Mouse (Mus musculus): ENCODE measurements at regions not wholly inside any gene's neighbourhood (a gene's known extent, or its start where the extent isn't known, plus 50 kb on each side); places are given as distances from the start of the nearest gene placed in this dataset.
A peak's percentile ranks its signal among the peaks of the same experiment; 100 is the strongest.
"Not testable (repeated sequence)": the region's sequence is repeated elsewhere in the genome, so short reads cannot be mapped to it uniquely, and the experiment has no call there.

DNA sequence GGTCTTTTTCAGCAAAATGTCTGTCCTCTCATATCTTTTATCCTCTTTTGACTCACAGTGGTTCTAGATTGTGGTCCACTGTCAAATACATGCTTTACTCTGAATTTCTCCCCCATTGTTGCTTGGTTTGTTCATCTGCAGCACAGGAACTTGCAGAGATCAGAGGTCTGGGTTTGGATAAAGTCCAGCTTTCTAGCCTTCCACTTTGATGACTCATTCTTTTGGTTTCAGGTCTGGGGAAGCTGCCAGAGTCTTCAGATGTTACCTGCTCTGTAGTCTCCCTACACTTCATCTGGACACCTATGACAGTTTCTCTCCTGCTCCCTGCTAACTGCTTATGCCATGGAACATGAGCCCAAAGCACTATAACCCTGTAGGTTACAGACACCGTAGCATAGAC lies 198.0 kb upstream of the Pum3 start:
- DNase-seq, result no peak
- no peaks in the 10 kb centered on the region for H3K4me1 ChIP-seq (ENCODE audit: control insufficient read depth, insufficient read depth, low read length)
- H3K27me3 ChIP-seq (ENCODE audit: control insufficient read depth, insufficient read depth, low read length), result no peaks in the 10 kb centered on the region
- no peaks in the 10 kb centered on the region for H3K9me3 ChIP-seq (ENCODE audit: control insufficient read depth, low read length)
- no peak for ATAC-seq (ENCODE audit: low FRiP score, low TSS enrichment)
- H3K27ac ChIP-seq (replicated peaks; ENCODE audit: low read depth, low read length), result no peak overlapping the region
- no peak overlapping the region for H3K4me3 ChIP-seq (replicated peaks; ENCODE audit: low read depth, low read length)
- H3K4me2 ChIP-seq (ENCODE audit: low read length), result no peak overlapping the region
- 93% methylated on average over 1 of the region's 1 CpGs for WGBS
- no peaks in the 10 kb centered on the region for H3K36me3 ChIP-seq (ENCODE audit: control insufficient read depth, insufficient read depth, low read length)
- no peak overlapping the region for H3K9ac ChIP-seq (replicated peaks; ENCODE audit: low read length)

DNA sequence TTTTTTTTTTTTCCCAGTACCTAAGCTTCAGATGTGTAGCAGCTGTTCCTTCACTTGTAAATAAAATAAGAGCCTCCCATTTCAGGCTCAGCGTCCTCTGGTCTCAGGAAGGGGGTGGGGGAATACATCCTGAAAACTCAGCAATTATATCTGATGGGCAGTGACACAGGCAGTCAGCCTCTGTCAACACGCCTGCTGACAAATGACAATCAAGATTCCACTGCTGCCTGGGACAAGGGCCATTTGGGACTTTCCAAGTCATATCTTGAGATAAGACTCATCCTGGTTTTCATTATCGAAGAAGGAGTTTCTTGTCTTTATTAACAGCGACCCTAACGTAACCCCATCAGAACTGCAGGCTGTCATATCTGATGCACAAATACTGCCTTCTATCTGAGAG lies 187.9 kb upstream of the Pum3 start:
- Histone ChIP-seq H3K4me1 (ENCODE audit: control insufficient read depth, insufficient read depth, low read length) (no peaks in the 10 kb centered on the region), H3K4me2 (ENCODE audit: low read length) (no peak overlapping the region), H3K36me3 (ENCODE audit: control insufficient read depth, insufficient read depth, low read length) (no peaks in the 10 kb centered on the region), H3K4me3 (replicated peaks; ENCODE audit: low read depth, low read length) (no peak overlapping the region), H3K27ac (replicated peaks; ENCODE audit: low read depth, low read length) (no peak overlapping the region), H3K9me3 (ENCODE audit: control insufficient read depth, low read length) (no peaks in the 10 kb centered on the region), H3K9ac (replicated peaks; ENCODE audit: low read length) (no peak overlapping the region), H3K27me3 (ENCODE audit: control insufficient read depth, insufficient read depth, low read length) (no peaks in the 10 kb centered on the region)
- no peak for DNase-seq
- no peak for ATAC-seq (ENCODE audit: low FRiP score, low TSS enrichment)
- 71% methylated on average over 5 of the region's 5 CpGs for WGBS

DNA sequence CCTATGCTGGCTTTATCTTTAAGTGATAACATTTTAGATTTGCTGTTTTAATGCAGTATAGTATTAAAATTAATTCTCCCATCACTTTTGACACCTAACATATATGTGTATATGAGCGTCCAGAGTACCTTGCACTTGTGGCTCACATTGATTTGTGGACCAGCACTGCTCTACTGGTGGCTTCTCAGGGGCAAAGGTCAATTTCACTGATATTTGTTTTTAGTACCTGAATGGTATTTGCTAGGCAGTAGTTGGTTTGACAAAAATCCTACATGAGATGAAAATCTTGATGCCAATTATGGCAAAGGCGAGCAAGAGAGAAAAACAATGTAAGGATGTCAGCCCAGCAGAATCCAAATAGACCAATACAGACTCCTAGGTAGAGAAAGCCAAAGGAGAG lies 177.3 kb upstream of the Pum3 start:
- Histone ChIP-seq H3K9ac (replicated peaks; ENCODE audit: low read length) (no peak overlapping the region), H3K27ac (replicated peaks; ENCODE audit: low read depth, low read length) (no peak overlapping the region), H3K27me3 (ENCODE audit: control insufficient read depth, insufficient read depth, low read length) (no peaks in the 10 kb centered on the region), H3K9me3 (ENCODE audit: control insufficient read depth, low read length) (no peaks in the 10 kb centered on the region), H3K4me3 (replicated peaks; ENCODE audit: low read depth, low read length) (no peak overlapping the region), H3K36me3 (ENCODE audit: control insufficient read depth, insufficient read depth, low read length) (no peaks in the 10 kb centered on the region), H3K4me1 (ENCODE audit: control insufficient read depth, insufficient read depth, low read length) (0 out of 2 replicates have a peak, but pooled peaks cover 7% of the 10 kb centered on the region), H3K4me2 (ENCODE audit: low read length) (no peak overlapping the region)
- no peak for DNase-seq
- ATAC-seq (ENCODE audit: low FRiP score, low TSS enrichment), result no peak
- WGBS, result 91% methylated on average over 2 of the region's 2 CpGs

DNA sequence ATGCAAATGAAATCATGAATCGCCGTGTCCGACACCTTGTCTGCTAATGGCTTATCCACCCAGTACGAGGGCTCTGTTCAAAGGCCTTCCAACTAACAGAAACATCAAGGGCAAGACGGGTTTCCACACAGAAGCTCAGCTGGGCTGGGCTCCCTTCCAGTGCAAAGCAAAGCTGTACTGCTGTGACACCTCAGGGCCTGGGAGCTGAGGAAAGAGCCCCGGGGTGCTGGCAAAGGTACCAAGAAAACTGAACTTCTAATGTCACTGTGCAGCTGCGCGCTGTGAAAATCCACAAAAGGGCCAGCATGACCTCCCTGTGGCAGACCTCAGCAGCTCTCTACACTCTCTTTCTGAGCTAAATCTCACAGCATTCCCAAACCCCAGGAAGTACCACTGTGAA lies 173.7 kb upstream of the Pum3 start:
- Histone ChIP-seq H3K4me1 (ENCODE audit: control insufficient read depth, insufficient read depth, low read length) (0 out of 2 replicates have a peak, but pooled peaks cover 7% of the 10 kb centered on the region), H3K27me3 (ENCODE audit: control insufficient read depth, insufficient read depth, low read length) (no peaks in the 10 kb centered on the region), H3K27ac (replicated peaks; ENCODE audit: low read depth, low read length) (no peak overlapping the region), H3K36me3 (ENCODE audit: control insufficient read depth, insufficient read depth, low read length) (no peaks in the 10 kb centered on the region), H3K4me3 (replicated peaks; ENCODE audit: low read depth, low read length) (no peak overlapping the region), H3K9me3 (ENCODE audit: control insufficient read depth, low read length) (no peaks in the 10 kb centered on the region), H3K4me2 (ENCODE audit: low read length) (no peak overlapping the region), H3K9ac (replicated peaks; ENCODE audit: low read length) (no peak overlapping the region)
- DNase-seq, result peak; percentile 29
- ATAC-seq (ENCODE audit: low FRiP score, low TSS enrichment), result no peak
- WGBS, result 12% methylated on average over 8 of the region's 8 CpGs

DNA sequence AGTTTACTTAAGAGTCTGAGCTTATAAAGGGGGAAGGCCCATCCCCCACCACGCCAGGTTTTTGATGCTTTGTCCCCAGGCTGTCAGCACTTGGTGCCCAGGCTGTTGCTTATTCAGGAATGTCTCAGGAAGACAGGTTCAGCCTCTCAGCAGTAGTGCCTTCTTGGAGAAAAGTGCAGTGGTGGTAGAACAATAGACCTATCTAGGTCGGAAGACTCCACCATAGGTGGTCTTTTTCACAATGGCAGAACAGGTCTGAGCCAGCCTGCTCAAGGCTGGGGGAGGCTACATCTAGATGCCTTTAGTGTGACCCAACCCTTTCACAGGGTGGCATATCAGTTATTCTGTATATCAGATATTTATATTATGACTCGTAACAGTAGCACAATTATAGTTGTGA lies 171.9 kb upstream of the Pum3 start:
- H3K9me3 ChIP-seq (ENCODE audit: control insufficient read depth, low read length), result no peaks in the 10 kb centered on the region
- H3K4me2 ChIP-seq (ENCODE audit: low read length), result no peak overlapping the region
- no peak overlapping the region for H3K4me3 ChIP-seq (replicated peaks; ENCODE audit: low read depth, low read length)
- H3K9ac ChIP-seq (replicated peaks; ENCODE audit: low read length), result no peak overlapping the region
- no peak overlapping the region for H3K27ac ChIP-seq (replicated peaks; ENCODE audit: low read depth, low read length)
- no peaks in the 10 kb centered on the region for H3K36me3 ChIP-seq (ENCODE audit: control insufficient read depth, insufficient read depth, low read length)
- no peaks in the 10 kb centered on the region for H3K27me3 ChIP-seq (ENCODE audit: control insufficient read depth, insufficient read depth, low read length)
- DNase-seq (no peak), ATAC-seq (ENCODE audit: low FRiP score, low TSS enrichment) (no peak)
- 77% methylated on average over 3 of the region's 3 CpGs for WGBS
- H3K4me1 ChIP-seq (ENCODE audit: control insufficient read depth, insufficient read depth, low read length), result 0 out of 2 replicates have a peak, but pooled peaks cover 7% of the 10 kb centered on the region

DNA sequence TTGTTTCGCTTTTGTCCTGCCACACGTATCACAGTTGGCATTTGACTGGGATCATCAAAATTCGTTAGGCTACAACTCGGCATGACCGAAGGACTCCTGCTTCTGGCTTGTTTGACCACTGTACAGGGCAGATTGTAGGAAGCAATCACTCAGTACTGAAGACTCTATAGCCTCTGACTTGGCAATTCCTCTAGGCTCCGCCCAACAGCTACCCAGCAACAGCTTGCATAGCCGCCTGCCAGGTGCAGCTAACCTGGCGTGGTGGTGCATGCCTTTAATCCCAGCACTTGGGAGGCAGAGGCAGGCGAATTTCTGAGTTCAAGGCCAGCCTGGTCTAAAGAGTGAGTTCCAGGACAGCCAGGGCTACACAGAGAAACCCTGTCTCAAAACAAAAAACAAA lies 170.8 kb upstream of the Pum3 start:
- not testable (repeated sequence) for H3K27me3 ChIP-seq (ENCODE audit: control insufficient read depth, insufficient read depth, low read length); DNase-seq; H3K4me3 ChIP-seq (replicated peaks; ENCODE audit: low read depth, low read length); H3K9ac ChIP-seq (replicated peaks; ENCODE audit: low read length); H3K36me3 ChIP-seq (ENCODE audit: control insufficient read depth, insufficient read depth, low read length); H3K4me2 ChIP-seq (ENCODE audit: low read length); H3K4me1 ChIP-seq (ENCODE audit: control insufficient read depth, insufficient read depth, low read length); ATAC-seq (ENCODE audit: low FRiP score, low TSS enrichment); H3K9me3 ChIP-seq (ENCODE audit: control insufficient read depth, low read length)
- 92% methylated on average over 9 of the region's 9 CpGs for WGBS
- 0 out of 2 replicates have a peak overlapping the region, but pooled peaks have one; percentile 28 for H3K27ac ChIP-seq (replicated peaks; ENCODE audit: low read depth, low read length)

DNA sequence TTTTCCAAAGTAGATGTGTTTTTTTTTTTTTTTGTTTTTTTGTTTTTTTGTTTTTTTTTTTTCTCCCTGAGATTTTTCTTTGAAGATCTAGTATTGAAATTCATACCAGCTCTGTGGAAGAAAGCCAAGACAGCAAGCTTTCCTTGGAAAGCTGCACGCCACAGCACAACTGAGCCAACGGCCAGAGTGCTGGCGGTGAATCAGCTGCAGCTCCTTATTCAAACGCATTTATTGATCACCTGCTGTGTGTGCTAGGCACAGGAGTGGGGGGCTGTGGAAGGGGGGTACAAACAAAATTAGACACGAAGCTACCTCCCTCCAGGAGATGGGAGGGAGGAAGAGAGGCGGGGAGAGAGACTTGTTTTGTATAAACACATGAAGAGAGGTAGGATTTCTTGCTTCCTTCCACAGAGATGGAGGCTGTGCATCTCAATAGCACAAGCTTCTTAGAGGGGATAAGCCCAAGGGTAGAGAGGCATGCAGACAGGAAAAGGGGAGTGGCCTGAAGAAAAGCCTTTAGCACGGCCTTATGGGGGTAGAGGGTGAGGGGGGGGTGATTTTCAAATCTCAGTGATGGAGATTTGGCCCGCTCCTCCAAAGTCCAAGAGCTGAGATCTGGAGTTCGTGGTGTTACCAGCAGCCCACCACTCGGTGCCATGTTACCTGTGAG lies 170.1 kb upstream of the Pum3 start:
- H3K4me1 ChIP-seq (ENCODE audit: control insufficient read depth, insufficient read depth, low read length), result 0 out of 2 replicates have a peak, but pooled peaks cover 7% of the 10 kb centered on the region
- no peak overlapping the region for H3K4me3 ChIP-seq (replicated peaks; ENCODE audit: low read depth, low read length)
- 24% methylated on average over 10 of the region's 10 CpGs for WGBS
- no peaks in the 10 kb centered on the region for H3K27me3 ChIP-seq (ENCODE audit: control insufficient read depth, insufficient read depth, low read length)
- no peak overlapping the region for H3K9ac ChIP-seq (replicated peaks; ENCODE audit: low read length)
- H3K4me2 ChIP-seq (ENCODE audit: low read length), result no peak overlapping the region
- DNase-seq (peak; percentile 72), ATAC-seq (ENCODE audit: low FRiP score, low TSS enrichment) (no peak)
- peak overlapping the region; percentile 28; the same call in 1 of the 2 replicates for H3K27ac ChIP-seq (replicated peaks; ENCODE audit: low read depth, low read length)
- H3K9me3 ChIP-seq (ENCODE audit: control insufficient read depth, low read length), result no peaks in the 10 kb centered on the region
- H3K36me3 ChIP-seq (ENCODE audit: control insufficient read depth, insufficient read depth, low read length), result no peaks in the 10 kb centered on the region

DNA sequence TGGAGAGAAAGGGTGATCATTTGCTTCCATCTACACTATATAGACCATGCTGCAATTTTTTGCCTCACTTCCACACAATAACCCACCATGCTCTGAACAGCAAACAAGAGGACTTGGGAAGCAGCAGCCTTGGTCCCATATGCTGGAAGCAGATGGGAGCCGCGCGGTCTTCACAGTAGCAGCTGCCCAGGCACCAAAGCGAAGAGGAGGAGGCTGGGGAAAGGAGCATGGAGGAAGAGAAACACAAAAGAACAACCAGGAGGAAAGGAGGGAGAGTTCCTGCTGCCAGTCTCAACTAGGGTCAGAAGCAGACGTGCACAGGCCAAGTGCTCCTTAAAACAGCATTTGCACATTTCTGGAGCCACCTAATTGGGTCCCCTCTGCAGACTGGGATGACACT lies 168.7 kb upstream of the Pum3 start:
- Histone ChIP-seq H3K27me3 (ENCODE audit: control insufficient read depth, insufficient read depth, low read length) (no peaks in the 10 kb centered on the region), H3K4me1 (ENCODE audit: control insufficient read depth, insufficient read depth, low read length) (0 out of 2 replicates have a peak, but pooled peaks cover 5% of the 10 kb centered on the region), H3K4me3 (replicated peaks; ENCODE audit: low read depth, low read length) (no peak overlapping the region), H3K36me3 (ENCODE audit: control insufficient read depth, insufficient read depth, low read length) (no peaks in the 10 kb centered on the region), H3K27ac (replicated peaks; ENCODE audit: low read depth, low read length) (no peak overlapping the region), H3K9me3 (ENCODE audit: control insufficient read depth, low read length) (no peaks in the 10 kb centered on the region), H3K9ac (replicated peaks; ENCODE audit: low read length) (no peak overlapping the region), H3K4me2 (ENCODE audit: low read length) (no peak overlapping the region)
- DNase-seq (no peak), ATAC-seq (ENCODE audit: low FRiP score, low TSS enrichment) (no peak)
- 91% methylated on average over 5 of the region's 5 CpGs for WGBS

DNA sequence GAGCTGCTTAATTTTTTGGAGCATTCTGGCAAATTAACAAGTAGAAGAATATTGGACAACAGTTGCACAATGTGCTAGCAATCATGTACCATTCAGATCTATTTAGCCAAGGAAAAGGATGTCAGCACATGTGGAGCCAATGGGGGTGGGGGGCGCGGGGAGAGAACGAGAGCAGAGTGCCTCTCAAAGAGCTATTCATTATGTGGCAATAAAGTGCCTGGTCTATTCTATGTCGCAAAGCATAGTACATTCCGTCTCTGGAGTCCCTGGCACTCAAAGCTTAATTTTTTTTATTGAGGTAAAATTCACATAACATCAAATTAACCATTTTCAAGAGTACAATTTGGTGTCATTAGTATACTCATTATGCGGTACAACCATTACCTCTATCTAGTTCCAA lies 155.9 kb upstream of the Pum3 start:
- Histone ChIP-seq H3K36me3 (ENCODE audit: control insufficient read depth, insufficient read depth, low read length) (no peaks in the 10 kb centered on the region), H3K9ac (replicated peaks; ENCODE audit: low read length) (no peak overlapping the region), H3K9me3 (ENCODE audit: control insufficient read depth, low read length) (no peaks in the 10 kb centered on the region), H3K4me3 (replicated peaks; ENCODE audit: low read depth, low read length) (no peak overlapping the region), H3K4me2 (ENCODE audit: low read length) (no peak overlapping the region), H3K27ac (replicated peaks; ENCODE audit: low read depth, low read length) (no peak overlapping the region), H3K4me1 (ENCODE audit: control insufficient read depth, insufficient read depth, low read length) (0 out of 2 replicates have a peak, but pooled peaks cover 13% of the 10 kb centered on the region), H3K27me3 (ENCODE audit: control insufficient read depth, insufficient read depth, low read length) (no peaks in the 10 kb centered on the region)
- ATAC-seq (ENCODE audit: low FRiP score, low TSS enrichment), result no peak
- WGBS, result 93% methylated on average over 6 of the region's 6 CpGs
- no peak for DNase-seq
